Mouse (Mus musculus) layer of hippocampus, postnatal 14 days (tissue): Measurements from ENCODE around the gene Cuedc2. TPM values are rescaled to one million over a fixed set of nuclear protein-coding genes. Genes with fewer than 3 reads are reported as not detected.

Experiments used
- DNase-seq, 2 experiments: peaks; one replicate each; pipeline ENCODE4 v3.0.0; 2021 to 2022; ENCODE audit warnings: low spot score in 2 of 2, mixed read lengths in 1 of 2
- long read RNA-seq, 2 experiments: library from polyadenylated mRNA; stranded (forward); transcript quantifications; one replicate each; pipeline ENCODE4 v2.0.0; 2021
- total RNA-seq, 2 experiments: library from RNA; stranded (reverse); gene quantifications; 2 replicates each; pipeline ENCODE4 v1.2.3; 2021

The Cuedc2 gene
- total RNA-seq = 100 to 1,000 TPM; 156 to 162 TPM
- long read RNA-seq, experiment 1, transcript Cuedc2-211 (9 exons, 999 nt) = minor isoform, 20 of 169 reads
- long read RNA-seq, experiment 1, transcript Cuedc2-203 (9 exons, 1,790 nt) = minor isoform, 19 of 169 reads
- long read RNA-seq, experiment 1, transcript Cuedc2-201 (9 exons, 1,833 nt) = major isoform, 40 of 169 reads
- long read RNA-seq, experiment 1, partial matches to known transcripts = 17 of 169 reads
- long read RNA-seq, experiment 1, other reads (novel, unspliced or antisense) = 69 of 169 reads
- long read RNA-seq, experiment 2, transcript Cuedc2-206 (10 exons, 1,164 nt) = minor isoform, 6 of 245 reads
- long read RNA-seq, experiment 2, transcript Cuedc2-203 (9 exons, 1,790 nt) = minor isoform, 20 of 245 reads
- long read RNA-seq, experiment 2, transcript Cuedc2-211 (9 exons, 999 nt) = minor isoform, 27 of 245 reads
- long read RNA-seq, experiment 2, transcript Cuedc2-201 (9 exons, 1,833 nt) = major isoform, 72 of 245 reads
- long read RNA-seq, experiment 2, partial matches to known transcripts = 23 of 245 reads
- long read RNA-seq, experiment 2, other reads (novel, unspliced or antisense) = 91 of 245 reads

GRCm38 (mm10) chr19:46338331-46338936 lies at the start of gene Cuedc2:
Cuedc2 (minus strand) TSS chr19:46338702.
- peak; percentile 99 for DNase-seq

GRCm38 (mm10) chr19:46382275-46382674 lies 43.8 kb upstream of the Cuedc2 start:
- no peak for DNase-seq

- DNase-seq = no peak
Observed at GRCm38 (mm10) chr19:46375891-46376290, 37.4 kb upstream of the Cuedc2 start.

- DNase-seq = peak; percentile 60 to 86
Observed at GRCm38 (mm10) chr19:46375489-46375888, 37.0 kb upstream of the Cuedc2 start.

GRCm38 (mm10) chr19:46374477-46375088 lies 36.1 kb upstream of the Cuedc2 start:
- DNase-seq = peak in 1 of 2 experiments; percentile 16

GRCm38 (mm10) chr19:46369204-46369603 lies 30.7 kb upstream of the Cuedc2 start:
- DNase-seq = peak in 1 of 2 experiments; percentile 55

GRCm38 (mm10) chr19:46367798-46368590 lies 29.5 kb upstream of the Cuedc2 start:
- DNase-seq = no peak

GRCm38 (mm10) chr19:46363294-46364009 lies 24.9 kb upstream of the Cuedc2 start:
- no peak for DNase-seq

- DNase-seq = no peak
Observed at GRCm38 (mm10) chr19:46362104-46362503, 23.6 kb upstream of the Cuedc2 start.

- DNase-seq = no peak
Observed at GRCm38 (mm10) chr19:46358381-46358780, 19.9 kb upstream of the Cuedc2 start.

GRCm38 (mm10) chr19:46357344-46358280 lies 19.1 kb upstream of the Cuedc2 start:
- DNase-seq = no peak

GRCm38 (mm10) chr19:46356701-46357138 lies 18.2 kb upstream of the Cuedc2 start:
- peak; percentile 86 to 92 for DNase-seq

- DNase-seq = no peak
Observed at GRCm38 (mm10) chr19:46350168-46350932, 11.8 kb upstream of the Cuedc2 start, which contains the start of gene 2310034G01Rik. 2310034G01Rik (minus strand) TSS chr19:46350302.

GRCm38 (mm10) chr19:46349550-46349949 lies 11.0 kb upstream of the Cuedc2 start:
- DNase-seq = no peak

GRCm38 (mm10) chr19:46348761-46349458 lies 10.4 kb upstream of the Cuedc2 start:
- peak; percentile 82 to 89 for DNase-seq

- DNase-seq = no peak
Observed at GRCm38 (mm10) chr19:46347936-46348668, 9.6 kb upstream of the Cuedc2 start.

- DNase-seq = no peak
Observed at GRCm38 (mm10) chr19:46347146-46347545, 8.6 kb upstream of the Cuedc2 start.
